Mouse (Mus musculus) CH12.LX (cell line): ENCODE results near the gene Gm14410.
"Not testable (repeated sequence)": the region's sequence is repeated elsewhere in the genome, so short reads cannot be mapped to it uniquely, and the experiment has no call there.

Experiments used
- CTCF ChIP-seq, 2 experiments: IDR thresholded peaks in 1 of 2; conservative IDR thresholded peaks in 1 of 2; 2 replicates each; pipeline ENCODE4 v1.5.1; 2011 to 2012; ENCODE audit warnings: low read depth in 2 of 2, low read length in 2 of 2, improper control_type of control experiment in 1 of 2, inconsistent platforms in 1 of 2, mild to moderate bottlenecking in 1 of 2, moderate library complexity in 1 of 2
- E2F4 ChIP-seq: IDR thresholded peaks from 2 replicates; pipeline ENCODE4 v1.6.1; 2011; ENCODE audit warnings: low read depth, low read length, improper control_type of control experiment; ENCODE audit not compliant: insufficient replicate concordance
- MAFK ChIP-seq: IDR thresholded peaks from 2 replicates; pipeline ENCODE4 v1.6.1; 2011; ENCODE audit warnings: low read length, improper control_type of control experiment; ENCODE audit not compliant: insufficient replicate concordance
- MAZ ChIP-seq: IDR thresholded peaks from 2 replicates; pipeline ENCODE4 v1.6.1; 2012; ENCODE audit warnings: low read depth, mild to moderate bottlenecking, inconsistent platforms, low read length, improper control_type of control experiment, moderate library complexity
- MXI1 ChIP-seq: IDR thresholded peaks from 2 replicates; pipeline ENCODE4 v1.6.1; 2011; ENCODE audit warnings: mild to moderate bottlenecking, low read depth, low read length, improper control_type of control experiment
- NRF1 ChIP-seq: IDR thresholded peaks from 2 replicates; pipeline ENCODE4 v1.6.1; 2014; ENCODE audit warnings: low read depth, mild to moderate bottlenecking, inconsistent platforms, low read length, improper control_type of control experiment, moderate library complexity
- POLR2A ChIP-seq: IDR thresholded peaks from 2 replicates; pipeline ENCODE4 v1.6.1; 2011; ENCODE audit warnings: low read depth, mild to moderate bottlenecking, improper control_type of control experiment, low read length
- POLR2AphosphoS2 ChIP-seq: IDR thresholded peaks from 2 replicates; pipeline ENCODE4 v1.6.1; 2011; ENCODE audit warnings: low read depth, low read length, improper control_type of control experiment
- SMC3 ChIP-seq: IDR thresholded peaks from 2 replicates; pipeline ENCODE4 v1.6.1; 2011; ENCODE audit warnings: low read depth, low read length, improper control_type of control experiment
- USF1 ChIP-seq: IDR thresholded peaks from 2 replicates; pipeline ENCODE4 v1.6.1; 2014; ENCODE audit warnings: low read depth, mild to moderate bottlenecking, inconsistent platforms, low read length, improper control_type of control experiment
- ZC3H11A ChIP-seq: IDR thresholded peaks from 2 replicates; pipeline ENCODE4 v1.6.1; 2012; ENCODE audit warnings: low read depth, mild to moderate bottlenecking, inconsistent platforms, low read length, improper control_type of control experiment
- ZKSCAN1 ChIP-seq: IDR thresholded peaks from 2 replicates; pipeline ENCODE4 v1.6.1; 2012; ENCODE audit warnings: low read depth, inconsistent platforms, low read length, improper control_type of control experiment, borderline replicate concordance

DNA sequence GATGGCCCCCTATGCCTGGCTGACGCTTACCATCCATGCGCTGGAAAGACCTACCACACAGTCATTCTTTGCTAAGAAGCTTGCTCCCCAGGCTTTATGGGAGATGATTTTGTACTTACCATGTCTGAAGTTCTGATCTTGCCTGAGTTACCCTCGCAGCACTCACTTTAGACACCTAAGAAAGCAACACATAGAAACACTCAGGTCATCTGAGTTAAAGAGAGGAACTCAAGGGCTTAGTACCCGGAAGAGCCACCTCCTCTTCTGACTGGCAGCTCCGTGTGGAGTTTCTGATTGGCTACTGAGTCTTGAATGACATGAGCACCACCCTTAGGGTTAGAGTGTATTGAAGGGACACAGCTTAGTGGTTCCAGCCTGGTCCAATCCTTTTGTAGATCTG is 33.5 kb downstream of the Gm14410 start:
- TF ChIP-seq E2F4; CTCF (conservative IDR thresholded peaks at IDR 0.05 in 1 of 2, IDR thresholded peaks at IDR 0.05 in 1 of 2; ENCODE audit: low read depth in 2 of 2, low read length in 2 of 2); ZC3H11A; NRF1; MAZ; ZKSCAN1; POLR2AphosphoS2; MXI1; USF1; MAFK; SMC3: not testable (repeated sequence)
- peak; percentile 50; the same call in 1 of the 2 replicates for TF ChIP-seq POLR2A
